Mouse (Mus musculus): ENCODE measurements around the gene Nkapd1. TPM values are rescaled to one million over a fixed set of nuclear protein-coding genes. Genes with fewer than 3 reads are reported as not detected.

The Nkapd1 gene
- total RNA-seq (2023), result 10 to 100 TPM; 33.7 to 34.8 TPM

GRCm38 (mm10) chr9:50616766-50617603, at the start of gene Nkapd1, which contains the start of gene Pih1d2:
TSS of gene Nkapd1 (minus strand) at chr9:50617464.
TSS of gene Pih1d2 (plus strand) at chr9:50617321.

GRCm38 (mm10) chr9:50659392-50660217, 42.3 kb upstream of the Nkapd1 start, which contains the start of gene Dlat:
TSS of gene Dlat (minus strand) at chr9:50659780.

GRCm38 (mm10) chr9:50603189-50603997, 13.9 kb downstream of the Nkapd1 start, which contains the start of the genes Sdhd and Timm8b:
TSS of gene Sdhd (minus strand) at chr9:50603812.
TSS of gene Timm8b (plus strand) at chr9:50603910.

GRCm38 (mm10) chr9:50561145-50561917, 55.9 kb downstream of the Nkapd1 start, which contains the start of gene Tex12:
TSS of gene Tex12 (minus strand) at chr9:50561325.

Other genes with a start within 250 kb of the Nkapd1 start
- not detected for gene Plet1, start 122.9 kb downstream of the Nkapd1 start, total RNA-seq (2023)
- 10 to 100 TPM; 60.1 to 88.4 TPM for gene Pts, start 88.7 kb downstream of the Nkapd1 start, total RNA-seq (2023)
- 10 to 100 TPM; 21.7 to 24.3 TPM for gene Il18, start 62.6 kb downstream of the Nkapd1 start, total RNA-seq (2023)
- gene Bco2, start 62.3 kb downstream of the Nkapd1 start, total RNA-seq (2023), result 1 to 10 TPM; 2.1 to 4.1 TPM
- gene Tex12, start 56.1 kb downstream of the Nkapd1 start, total RNA-seq (2023), result not detected
- 10 to 100 TPM; 49.5 to 52.9 TPM for gene Sdhd, start 13.7 kb downstream of the Nkapd1 start, total RNA-seq (2023)
- gene Timm8b, start 13.6 kb downstream of the Nkapd1 start, total RNA-seq (2023), result 10 to 100 TPM; 47.4 to 50.2 TPM
- under 1 TPM in 1 of 2 experiments, not detected in 1; 0.87 TPM for gene Pih1d2, start 143 bp downstream of the Nkapd1 start, total RNA-seq (2023)
- gene Dlat, start 42.3 kb upstream of the Nkapd1 start, total RNA-seq (2023), result 10 to 100 TPM; 33.5 to 38.8 TPM
- not detected for gene Dixdc1, start 122.1 kb upstream of the Nkapd1 start, total RNA-seq (2023)
- gene 2310030G06Rik, start 129.1 kb upstream of the Nkapd1 start, total RNA-seq (2023), result not detected
- gene Cryab, start 133.9 kb upstream of the Nkapd1 start, total RNA-seq (2023), result 1 to 10 TPM in 1 of 2 experiments, not detected in 1; 1.2 TPM
- gene Hspb2, start 134.9 kb upstream of the Nkapd1 start, total RNA-seq (2023), result not detected
- 10 to 100 TPM; 18.9 to 19.4 TPM for gene Fdxacb1, start 150.8 kb upstream of the Nkapd1 start, total RNA-seq (2023)
- 10 to 100 TPM; 22.0 to 31.0 TPM for gene Alg9, start 157.6 kb upstream of the Nkapd1 start, total RNA-seq (2023)
- 10 to 100 TPM; 25.8 to 26.1 TPM for gene 1110032A03Rik, start 158.1 kb upstream of the Nkapd1 start, total RNA-seq (2023)
- gene Ppp2r1b, start 227.8 kb upstream of the Nkapd1 start, total RNA-seq (2023), result 10 to 100 TPM; 39.2 to 45.5 TPM